Mouse (Mus musculus) hindbrain, embryonic 10.5 days (tissue): ENCODE results near the gene Snx18. TPM values are rescaled to one million over a fixed set of nuclear protein-coding genes. Genes with fewer than 3 reads are reported as not detected.

ENCODE experiments used
- DNase-seq: peaks from one replicate; pipeline ENCODE4 v3.0.0-alpha.2; 2017; ENCODE audit warnings: low spot score
- H3K27ac ChIP-seq: fragments of 300-500 bp; sonication (generic); 2 replicates; pipeline ENCODE4 v1.5.1; 2016; ENCODE audit warnings: mild to moderate bottlenecking, moderate library complexity
- H3K27me3 ChIP-seq: fragments of 300-500 bp; sonication (generic); 2 replicates; pipeline ENCODE4 v1.6.1; 2016; ENCODE audit warnings: mild to moderate bottlenecking; ENCODE audit not compliant: poor library complexity, insufficient read depth, severe bottlenecking
- H3K36me3 ChIP-seq: fragments of 300-500 bp; sonication (generic); 2 replicates; pipeline ENCODE4 v1.6.1; 2016; ENCODE audit warnings: mild to moderate bottlenecking, moderate library complexity
- H3K4me1 ChIP-seq: fragments of 300-500 bp; sonication (generic); replicated peaks from 2 replicates; pipeline ENCODE4 v1.6.1; 2016; ENCODE audit warnings: mild to moderate bottlenecking
- H3K4me3 ChIP-seq: fragments of 300-500 bp; sonication (generic); 2 replicates; pipeline ENCODE4 v1.5.1; 2016; ENCODE audit warnings: mild to moderate bottlenecking, moderate library complexity
- H3K9me3 ChIP-seq: fragments of 300-500 bp; sonication (generic); 2 replicates; pipeline ENCODE4 v1.6.1; 2016; ENCODE audit warnings: mild to moderate bottlenecking, moderate library complexity
- WGBS: fragments of 180-500 bp; shearing (Covaris S2); methylation state at CpG from one replicate; pipeline ENCODE4 v1.1.7; 2016; 5-methylcytosine and 5-hydroxymethylcytosine counted together
- polyA plus RNA-seq: library from polyadenylated mRNA; unstranded; fragments of >200 nt; fragmentation: Nextera tagmentation; extraction: Ambion mirVana; gene quantifications from 2 replicates; pipeline ENCODE4 v1.2.1, GENCODE M21; 2016

Gene Snx18
- polyA plus RNA-seq, 1 experiment from 2014 or later = 18.1 TPM

DNA sequence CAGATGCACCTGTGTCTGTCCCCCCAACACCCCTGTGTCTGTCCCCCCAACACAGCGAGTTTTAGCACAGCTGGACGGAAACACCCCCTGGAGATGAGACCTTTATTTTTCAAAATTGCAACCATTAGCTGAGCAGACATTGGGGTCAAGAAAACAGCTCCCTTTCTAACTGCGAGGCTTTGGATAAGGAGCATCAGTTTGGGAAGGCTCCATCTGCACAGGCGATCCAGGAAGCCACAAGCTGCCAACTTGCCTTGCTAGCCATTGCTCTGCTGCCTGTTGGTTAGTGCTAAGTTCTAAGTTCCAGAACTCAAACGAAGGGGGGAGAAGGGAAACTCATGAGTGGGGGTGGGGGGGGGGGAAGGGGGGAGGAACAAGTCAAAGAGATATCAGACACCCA lies 51.4 kb downstream of the Snx18 start:
- H3K4me1 ChIP-seq = no peaks in the 10 kb centered on the region
- no peak overlapping the region for H3K4me3 ChIP-seq
- 88% methylated on average over 5 of the region's 5 CpGs for WGBS
- H3K36me3 ChIP-seq = no peaks in the 10 kb centered on the region
- no peaks in the 10 kb centered on the region for H3K27me3 ChIP-seq
- H3K9me3 ChIP-seq = peaks cover 5% of the 10 kb centered on the region
- no peak overlapping the region for H3K27ac ChIP-seq
- no peak for DNase-seq

DNA sequence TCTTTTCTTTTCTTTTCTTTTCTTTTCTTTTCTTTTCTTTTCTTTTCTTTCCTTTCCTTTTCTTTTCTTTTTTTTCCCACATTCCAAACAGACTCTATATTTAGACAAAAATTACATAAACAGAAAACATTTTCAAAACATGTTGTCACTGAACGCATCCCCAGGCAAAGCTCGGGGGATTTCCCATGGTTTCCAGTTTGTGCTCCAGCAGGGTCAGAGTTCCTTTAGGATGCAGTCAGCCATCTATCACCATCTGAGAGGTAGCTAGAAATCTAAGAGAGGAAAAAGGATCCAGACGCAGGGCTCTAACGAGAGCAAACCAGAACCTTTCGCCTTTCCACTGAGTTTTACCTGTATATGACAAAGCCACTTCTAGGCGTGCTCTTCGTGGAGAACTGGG lies 52.0 kb downstream of the Snx18 start:
- peaks cover 5% of the 10 kb centered on the region for H3K9me3 ChIP-seq
- no peaks in the 10 kb centered on the region for H3K4me1 ChIP-seq
- no peak overlapping the region for H3K4me3 ChIP-seq
- no peaks in the 10 kb centered on the region for H3K36me3 ChIP-seq
- 90% methylated on average over 7 of the region's 7 CpGs for WGBS
- DNase-seq = no peak
- H3K27ac ChIP-seq = no peak overlapping the region
- H3K27me3 ChIP-seq = no peaks in the 10 kb centered on the region

DNA sequence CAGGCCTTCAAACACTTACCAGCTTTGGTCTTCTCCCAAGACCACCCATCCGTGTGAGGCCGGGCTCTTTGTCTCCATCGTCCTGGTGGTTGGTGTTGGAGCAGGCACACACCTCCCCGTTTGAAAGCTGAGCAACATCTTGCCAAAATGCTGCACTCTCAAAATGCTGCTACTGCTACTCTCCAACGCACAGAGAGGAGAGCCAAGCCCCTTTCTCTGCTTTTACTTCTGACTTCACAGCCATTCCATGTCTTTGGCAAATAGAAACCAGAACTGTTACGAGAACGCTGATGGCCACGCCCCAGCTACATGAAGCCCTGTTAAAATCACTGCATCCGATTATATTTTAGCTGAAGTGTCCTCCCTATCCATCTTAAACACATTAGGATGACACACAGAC lies 58.7 kb downstream of the Snx18 start:
- Histone ChIP-seq H3K27me3 (no peaks in the 10 kb centered on the region), H3K4me1 (no peaks in the 10 kb centered on the region), H3K9me3 (peaks cover 5% of the 10 kb centered on the region; the same call in 1 of the 2 replicates), H3K27ac (0 out of 2 replicates have a peak overlapping the region, but pooled peaks have one; percentile 16), H3K36me3 (no peaks in the 10 kb centered on the region), H3K4me3 (no peak overlapping the region)
- no peak for DNase-seq
- 91% methylated on average over 9 of the region's 9 CpGs for WGBS

DNA sequence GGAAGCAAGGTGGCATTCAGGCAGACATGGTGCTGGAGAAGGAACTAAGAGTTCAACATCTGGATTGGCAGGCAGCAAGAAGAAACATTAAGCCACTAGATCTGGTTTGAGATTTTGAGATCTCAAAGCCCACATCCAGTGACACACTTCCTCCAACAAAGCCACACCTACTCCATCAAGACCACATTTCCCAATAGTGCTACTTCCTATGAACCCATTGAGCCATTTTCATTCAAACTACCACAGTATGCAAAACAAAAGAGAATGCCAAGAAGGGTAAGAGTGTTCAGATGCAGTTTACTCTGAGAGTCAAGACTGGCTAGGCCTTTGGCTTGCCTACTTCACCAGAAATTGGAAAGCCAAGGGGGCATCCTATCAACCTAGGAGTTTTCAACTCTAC lies 61.8 kb downstream of the Snx18 start:
- Histone ChIP-seq H3K9me3 (peaks cover 5% of the 10 kb centered on the region; the same call in 1 of the 2 replicates), H3K4me3 (no peak overlapping the region), H3K4me1 (no peaks in the 10 kb centered on the region), H3K36me3 (no peaks in the 10 kb centered on the region), H3K27ac (no peak overlapping the region), H3K27me3 (no peaks in the 10 kb centered on the region)
- DNase-seq = no peak

GRCm38 (mm10) chr13:113555226-113555625 lies 63.1 kb downstream of the Snx18 start:
- Histone ChIP-seq H3K27me3 (no peaks in the 10 kb centered on the region), H3K36me3 (no peaks in the 10 kb centered on the region), H3K4me3 (no peak overlapping the region), H3K9me3 (no peaks in the 10 kb centered on the region), H3K27ac (no peak overlapping the region), H3K4me1 (no peaks in the 10 kb centered on the region)
- 86% methylated on average over 2 of the region's 2 CpGs for WGBS
- DNase-seq = no peak

GRCm38 (mm10) chr13:113553603-113554230 lies 64.6 kb downstream of the Snx18 start:
- no peaks in the 10 kb centered on the region for H3K4me1 ChIP-seq
- no peaks in the 10 kb centered on the region for H3K9me3 ChIP-seq
- H3K36me3 ChIP-seq = no peaks in the 10 kb centered on the region
- no peak overlapping the region for H3K4me3 ChIP-seq
- no peaks in the 10 kb centered on the region for H3K27me3 ChIP-seq
- no peak overlapping the region for H3K27ac ChIP-seq
- DNase-seq = no peak
- 84% methylated on average over 5 of the region's 5 CpGs for WGBS

- DNase-seq = no peak
- no peaks in the 10 kb centered on the region for H3K36me3 ChIP-seq
- H3K4me3 ChIP-seq = no peak overlapping the region
- H3K27ac ChIP-seq = no peak overlapping the region
- H3K4me1 ChIP-seq = no peaks in the 10 kb centered on the region
- no peaks in the 10 kb centered on the region for H3K27me3 ChIP-seq
- WGBS = 76% methylated on average over 1 of the region's 1 CpGs
- H3K9me3 ChIP-seq = no peaks in the 10 kb centered on the region
These were observed 66.0 kb downstream of the Snx18 start for GRCm38 (mm10) chr13:113552341-113552740.

DNA sequence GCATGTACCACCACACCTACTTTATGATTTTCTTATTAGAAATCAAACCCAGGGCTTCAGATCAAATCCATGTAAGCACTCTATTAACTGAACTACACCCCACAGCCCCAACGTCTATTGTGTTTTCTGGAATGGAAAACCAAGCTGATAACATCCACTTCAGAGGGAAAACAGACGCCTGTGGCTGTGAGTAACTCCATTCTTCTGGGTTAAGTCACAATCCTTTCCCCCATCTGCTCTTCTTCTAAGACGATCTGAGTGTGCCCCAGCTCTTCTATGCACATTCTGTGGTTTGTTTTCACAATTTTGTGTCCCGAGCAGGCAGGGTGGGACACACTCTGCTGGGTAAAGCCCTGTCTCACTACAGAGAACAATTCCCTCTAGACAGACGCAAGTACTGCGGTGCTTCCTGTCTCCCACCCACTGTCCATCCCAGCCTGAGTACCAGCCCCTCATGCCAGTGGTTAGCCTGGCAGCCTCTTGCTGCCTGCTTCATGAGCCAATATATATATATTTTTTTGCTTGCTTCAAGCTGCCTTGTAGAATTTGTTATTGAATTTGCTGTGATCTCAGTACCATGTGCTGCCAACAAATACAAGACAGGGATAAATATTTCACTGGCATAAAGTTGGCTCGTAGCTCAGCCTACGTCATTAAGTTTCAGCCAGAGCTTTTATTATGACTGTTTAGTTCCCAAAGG lies 67.3 kb downstream of the Snx18 start:
- Histone ChIP-seq H3K27ac (no peak overlapping the region), H3K4me3 (no peak overlapping the region), H3K9me3 (no peaks in the 10 kb centered on the region), H3K4me1 (no peaks in the 10 kb centered on the region), H3K27me3 (no peaks in the 10 kb centered on the region), H3K36me3 (no peaks in the 10 kb centered on the region)
- WGBS = 82% methylated on average over 8 of the region's 8 CpGs
- no peak for DNase-seq

- WGBS = 94% methylated on average over 3 of the region's 3 CpGs
- Histone ChIP-seq H3K4me3 (no peak overlapping the region), H3K9me3 (no peaks in the 10 kb centered on the region), H3K4me1 (no peaks in the 10 kb centered on the region), H3K36me3 (no peaks in the 10 kb centered on the region), H3K27ac (no peak overlapping the region), H3K27me3 (no peaks in the 10 kb centered on the region)
- no peak for DNase-seq
These were observed 69.3 kb downstream of the Snx18 start for GRCm38 (mm10) chr13:113549021-113549420.

GRCm38 (mm10) chr13:113547807-113548426 lies 70.4 kb downstream of the Snx18 start:
- Histone ChIP-seq H3K36me3 (no peaks in the 10 kb centered on the region), H3K9me3 (no peaks in the 10 kb centered on the region), H3K27ac (no peak overlapping the region), H3K27me3 (no peaks in the 10 kb centered on the region), H3K4me1 (no peaks in the 10 kb centered on the region), H3K4me3 (no peak overlapping the region)
- no peak for DNase-seq
- WGBS = 89% methylated on average over 8 of the region's 8 CpGs

DNA sequence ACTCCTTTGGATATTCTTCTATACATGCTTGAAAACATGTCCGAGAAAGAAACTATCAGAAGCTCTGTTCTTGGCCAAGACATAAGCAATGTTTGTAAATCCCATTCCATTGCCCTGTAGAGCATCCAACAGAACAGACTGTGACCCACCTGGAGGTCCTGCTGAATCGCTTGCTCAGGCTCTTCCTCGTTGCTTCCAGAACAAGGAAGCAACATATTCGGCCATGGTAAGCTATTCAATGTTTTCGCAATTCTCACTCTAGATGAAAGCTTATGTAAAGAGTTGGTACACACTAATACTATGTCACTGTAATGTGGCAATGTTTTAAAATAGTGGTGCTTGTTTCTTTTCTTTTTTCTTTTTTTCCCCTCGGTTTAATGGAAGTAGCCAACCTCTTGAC lies 76.0 kb downstream of the Snx18 start:
- Histone ChIP-seq H3K4me3 (no peak overlapping the region), H3K27ac (no peak overlapping the region), H3K27me3 (no peaks in the 10 kb centered on the region), H3K36me3 (no peaks in the 10 kb centered on the region), H3K9me3 (no peaks in the 10 kb centered on the region), H3K4me1 (no peaks in the 10 kb centered on the region)
- 91% methylated on average over 6 of the region's 6 CpGs for WGBS
- no peak for DNase-seq
